Mouse (Mus musculus) adipocyte (in vitro differentiated cells): ENCODE results near the gene Taf6l.

Experiments used
- DNase-seq: peaks from one replicate; pipeline ENCODE4 v3.0.0-alpha.2; 2016; ENCODE audit warnings: low spot score

Taf6l gene

GRCm38 (mm10) chr19:8786008-8786781 is at the start of gene Taf6l:
Taf6l (minus strand) TSS chr19:8786417.
- DNase-seq = peak; percentile 97

GRCm38 (mm10) chr19:8832971-8833370 is 46.8 kb upstream of the Taf6l start:
- no peak for DNase-seq

- DNase-seq = no peak
Observed at GRCm38 (mm10) chr19:8831262-8831661, 45.0 kb upstream of the Taf6l start.

- no peak for DNase-seq
Observed at GRCm38 (mm10) chr19:8830664-8831063, 44.4 kb upstream of the Taf6l start.

GRCm38 (mm10) chr19:8829660-8830059 is 43.4 kb upstream of the Taf6l start, which contains the start of gene AC129217.1:
AC129217.1 (plus strand) TSS chr19:8829773.
- DNase-seq = no peak

- no peak for DNase-seq
Observed at GRCm38 (mm10) chr19:8822696-8823095, 36.5 kb upstream of the Taf6l start.

GRCm38 (mm10) chr19:8821146-8821545 is 34.9 kb upstream of the Taf6l start:
- no peak for DNase-seq

GRCm38 (mm10) chr19:8820424-8820956 is 34.3 kb upstream of the Taf6l start:
- DNase-seq = no peak

GRCm38 (mm10) chr19:8819596-8820423 is 33.6 kb upstream of the Taf6l start, which contains the start of gene Hnrnpul2:
Hnrnpul2 (plus strand) TSS chr19:8820010.
- DNase-seq = peak; percentile 100

GRCm38 (mm10) chr19:8818801-8819595 is 32.8 kb upstream of the Taf6l start, which contains the start of gene Ttc9c:
Ttc9c (minus strand) TSS chr19:8819333.
- DNase-seq = peak; percentile 100

- DNase-seq = no peak
Observed at GRCm38 (mm10) chr19:8818301-8818798, 32.1 kb upstream of the Taf6l start.

GRCm38 (mm10) chr19:8817001-8817400 is 30.8 kb upstream of the Taf6l start:
- no peak for DNase-seq

- peak; percentile 55 for DNase-seq
Observed at GRCm38 (mm10) chr19:8815812-8816211, 29.6 kb upstream of the Taf6l start.

- DNase-seq = no peak
Observed at GRCm38 (mm10) chr19:8806810-8807209, 20.6 kb upstream of the Taf6l start.

- no peak for DNase-seq
Observed at GRCm38 (mm10) chr19:8803879-8804660, 17.9 kb upstream of the Taf6l start.

GRCm38 (mm10) chr19:8803204-8803780 is 17.1 kb upstream of the Taf6l start:
- DNase-seq = no peak

GRCm38 (mm10) chr19:8802130-8802821 is 16.1 kb upstream of the Taf6l start, which contains the start of gene Zbtb3:
Zbtb3 (plus strand) TSS chr19:8802555.
- peak; percentile 100 for DNase-seq

- DNase-seq = peak; percentile 31
Observed at GRCm38 (mm10) chr19:8798947-8799315, 12.7 kb upstream of the Taf6l start.

- peak; percentile 97 for DNase-seq
Observed at GRCm38 (mm10) chr19:8798264-8798946, 12.2 kb upstream of the Taf6l start, which contains the start of gene Polr2g. Polr2g (minus strand) TSS chr19:8798577.
